Mouse (Mus musculus): ENCODE data around the gene Msi2. TPM values are rescaled to one million over a fixed set of nuclear protein-coding genes. Genes with fewer than 3 reads are reported as not detected.

Gene Msi2
- total RNA-seq, 2 experiments from 2014 or later, result 75.8 to 90.1 TPM

DNA sequence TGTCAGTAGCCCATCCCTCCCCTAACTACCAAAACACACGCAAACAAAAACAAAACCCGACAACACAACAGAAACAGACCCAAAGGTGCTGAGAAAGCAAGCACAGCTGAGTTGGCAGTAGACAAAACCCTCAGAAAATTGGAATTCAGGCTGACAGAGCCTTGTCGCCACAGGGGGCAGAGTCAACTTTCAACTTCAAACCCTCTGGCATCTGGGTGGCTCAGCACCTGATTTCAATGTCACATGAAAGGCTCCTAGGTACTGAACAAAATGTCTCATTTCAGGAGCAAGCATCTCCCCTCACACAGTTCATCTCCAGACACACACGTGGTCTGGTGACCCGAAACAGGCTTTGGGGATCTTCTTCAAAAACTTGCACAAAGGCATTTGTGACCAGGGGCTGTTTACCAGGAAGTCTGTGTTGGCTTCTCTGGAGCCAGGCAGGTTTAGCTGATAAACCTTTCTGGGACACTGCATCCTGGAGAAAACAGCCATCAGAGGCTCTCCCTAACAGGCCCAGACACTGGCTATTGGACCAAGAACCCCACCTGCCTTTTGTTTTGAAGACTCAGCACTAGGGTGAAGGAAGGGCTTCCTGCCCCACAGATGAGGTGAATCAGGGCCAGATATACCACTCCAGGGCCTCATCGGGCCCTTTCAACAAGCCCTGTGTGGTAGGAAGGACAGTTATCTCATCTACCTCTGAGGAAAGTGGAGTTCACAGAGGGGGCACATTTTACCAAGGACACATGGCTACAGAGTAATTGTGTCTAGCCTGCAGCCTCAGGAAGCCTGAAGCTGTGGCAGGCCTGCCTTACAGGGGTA lies 168.0 kb downstream of the Msi2 start:
- intact Hi-C loops (cut with DNase I), result loop anchor here (5.0 kb wide), 1 partner anchor 177 kb away; no protein-coding TSS in a partner anchor

DNA sequence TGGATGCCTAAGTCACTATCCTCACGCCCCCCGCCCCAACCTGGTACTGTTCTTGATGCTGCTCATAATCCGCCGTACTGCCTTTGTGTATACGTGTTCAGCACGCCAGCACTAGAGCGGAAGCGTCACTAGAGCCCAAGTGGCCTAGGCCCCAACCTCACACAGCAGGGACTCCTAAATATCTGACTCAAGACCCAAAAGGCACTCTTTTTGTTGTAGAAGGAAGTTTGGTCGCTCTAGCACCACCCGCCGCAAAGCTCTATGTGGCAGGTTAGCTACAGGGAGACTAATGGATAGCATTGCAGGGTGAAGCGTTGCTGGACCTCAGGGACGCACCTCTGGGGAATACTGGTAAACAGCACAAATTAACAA lies 168.8 kb downstream of the Msi2 start:
- no peak for DNase-seq
- intact Hi-C loops (cut with DNase I), result no loop called here

More for the DNA sequence above, 168.0 kb downstream of the Msi2 start:
- DNase-seq, result no peak

DNA sequence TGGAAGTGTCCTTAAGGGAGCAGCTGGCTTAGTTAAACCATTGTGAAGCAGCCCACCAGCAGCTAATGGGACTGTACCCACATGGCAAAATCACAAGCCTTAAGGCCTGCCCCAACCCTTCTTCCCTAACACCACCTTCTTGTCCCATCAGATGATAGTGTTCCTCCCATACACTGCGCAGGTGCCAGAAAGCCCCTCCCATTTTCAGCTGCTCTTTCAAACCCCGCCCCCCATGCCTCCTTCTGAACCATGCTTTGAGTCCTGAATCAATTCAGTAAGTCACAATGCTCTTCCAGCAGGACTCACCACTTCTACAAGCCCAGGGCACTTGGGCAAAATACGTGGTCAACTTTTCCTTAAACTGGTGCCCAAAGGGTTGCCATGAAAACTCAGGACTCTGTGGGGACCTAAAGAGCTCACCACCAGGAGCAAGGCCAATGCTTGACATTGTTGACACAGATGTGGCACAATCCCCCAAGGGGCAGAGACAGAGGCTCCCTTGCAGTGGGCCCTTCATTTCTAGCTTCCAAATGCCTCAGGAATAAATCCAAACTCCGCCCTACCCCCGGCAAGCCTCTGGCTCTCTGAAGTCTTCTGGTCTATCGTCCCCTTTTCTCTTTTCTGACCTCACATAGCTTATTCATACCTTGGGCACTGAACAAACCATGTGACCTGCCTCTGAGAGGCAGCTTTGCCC lies 169.3 kb downstream of the Msi2 start:
- intact Hi-C loops (cut with DNase I), result no loop called here

DNA sequence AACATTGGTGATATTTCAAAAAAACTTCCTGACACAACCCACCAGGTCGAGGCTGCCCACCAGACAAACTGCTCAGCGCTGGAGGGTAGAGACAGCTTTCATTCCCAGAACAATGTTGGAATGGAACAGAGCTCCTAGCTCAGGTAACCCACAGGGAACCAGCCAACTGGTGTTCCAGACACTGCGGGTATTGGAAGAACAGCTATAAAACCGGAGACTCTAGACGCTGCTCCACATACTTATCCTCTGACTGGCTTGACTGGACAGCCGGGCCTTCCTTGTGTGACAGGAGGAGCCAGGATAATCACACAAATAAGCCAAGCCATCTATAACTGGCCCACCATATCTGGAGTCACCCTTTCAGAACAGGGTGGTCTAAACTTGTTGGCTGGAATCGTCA lies 169.9 kb downstream of the Msi2 start:
- intact Hi-C loops (cut with DNase I), result no loop called here
- no peak for DNase-seq

More for the DNA sequence above, 169.3 kb downstream of the Msi2 start:
- DNase-seq, result no peak

DNA sequence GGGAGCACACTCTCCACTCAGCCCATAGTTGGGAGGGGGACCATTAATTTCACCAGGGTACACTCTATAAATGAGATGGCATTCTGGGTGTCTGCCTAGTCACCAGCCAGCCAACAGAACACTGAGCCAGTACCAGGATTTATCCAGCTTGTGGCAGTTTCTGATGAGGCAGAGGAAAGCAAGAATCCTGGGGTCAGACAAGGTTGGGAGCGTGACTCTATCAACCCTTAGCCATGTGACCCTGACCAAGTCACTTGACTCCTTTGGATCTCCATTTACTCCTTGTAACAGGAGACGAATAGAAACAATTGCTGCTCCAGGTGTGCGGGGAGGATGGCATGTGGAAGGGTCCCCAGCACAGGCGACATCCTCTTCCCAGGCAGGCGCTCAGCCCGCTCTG lies 174.5 kb downstream of the Msi2 start:
- intact Hi-C loops (cut with DNase I), result no loop called here
- DNase-seq, result no peak

DNA sequence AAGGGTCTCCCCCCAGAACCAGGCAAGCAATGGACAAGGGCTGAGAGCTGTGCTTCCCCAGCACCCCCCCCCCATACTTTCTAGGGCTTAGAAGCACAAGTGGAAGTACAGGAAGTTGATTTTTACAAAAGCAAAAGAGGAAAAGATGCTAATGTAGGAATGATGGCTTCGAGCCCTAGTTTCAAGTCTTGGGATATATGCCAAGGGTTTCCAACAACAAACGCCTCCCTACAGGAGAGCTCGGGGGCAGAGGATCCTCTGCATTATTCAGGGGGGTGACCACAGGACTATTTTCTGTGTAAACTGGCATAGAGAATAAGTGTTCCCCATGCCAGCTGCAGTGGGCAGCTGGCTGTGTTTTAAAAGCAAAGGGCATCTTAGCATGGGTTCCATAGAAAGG lies 175.5 kb downstream of the Msi2 start:
- intact Hi-C loops (cut with DNase I), result no loop called here
- DNase-seq, result no peak

DNA sequence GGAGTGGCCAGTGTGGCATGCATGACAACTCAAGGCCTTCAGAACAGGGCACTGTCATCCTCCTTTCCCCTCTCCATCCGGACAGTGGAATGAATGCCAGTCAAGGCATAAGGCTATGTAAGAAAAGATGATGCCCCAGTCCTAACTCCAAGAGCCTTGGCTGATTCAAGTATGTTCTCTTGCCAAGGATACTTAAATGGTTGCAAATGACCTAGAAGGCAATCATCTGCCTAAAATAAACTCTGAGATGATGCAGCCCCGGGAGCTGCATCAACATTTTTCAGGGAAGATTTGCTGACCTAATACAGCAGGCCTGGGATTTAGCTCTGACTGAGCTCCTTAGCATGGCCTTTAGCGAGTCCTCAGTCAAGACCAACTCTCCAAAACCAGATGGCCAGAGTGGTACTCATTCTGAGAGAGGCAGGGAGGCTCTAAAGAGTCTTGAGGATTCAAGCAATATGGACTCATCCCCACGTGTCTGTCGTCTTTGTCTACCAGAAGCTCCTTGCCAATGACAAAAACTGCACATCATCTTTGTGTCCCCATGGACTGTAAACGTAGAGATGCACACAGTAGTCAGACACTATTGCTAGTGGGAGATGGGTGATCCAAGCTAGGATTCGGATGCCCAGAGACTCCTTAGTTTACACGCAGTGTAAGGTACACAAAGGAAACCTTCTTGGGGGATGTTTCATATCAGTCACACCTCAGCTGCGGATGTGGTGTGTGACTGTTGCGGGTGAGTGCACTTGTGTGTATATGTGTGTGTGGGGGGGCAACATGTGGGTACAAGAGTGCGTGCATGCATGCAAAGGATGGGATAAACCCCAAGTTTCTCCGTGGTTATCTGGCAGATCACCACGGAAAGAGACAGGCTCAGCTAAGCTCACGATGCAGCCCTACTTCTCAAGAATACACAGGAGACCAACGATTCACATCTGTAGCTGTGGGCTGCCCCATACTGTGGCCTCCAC lies 176.4 kb downstream of the Msi2 start:
- intact Hi-C loops (cut with DNase I), result no loop called here
- no peak for DNase-seq

DNA sequence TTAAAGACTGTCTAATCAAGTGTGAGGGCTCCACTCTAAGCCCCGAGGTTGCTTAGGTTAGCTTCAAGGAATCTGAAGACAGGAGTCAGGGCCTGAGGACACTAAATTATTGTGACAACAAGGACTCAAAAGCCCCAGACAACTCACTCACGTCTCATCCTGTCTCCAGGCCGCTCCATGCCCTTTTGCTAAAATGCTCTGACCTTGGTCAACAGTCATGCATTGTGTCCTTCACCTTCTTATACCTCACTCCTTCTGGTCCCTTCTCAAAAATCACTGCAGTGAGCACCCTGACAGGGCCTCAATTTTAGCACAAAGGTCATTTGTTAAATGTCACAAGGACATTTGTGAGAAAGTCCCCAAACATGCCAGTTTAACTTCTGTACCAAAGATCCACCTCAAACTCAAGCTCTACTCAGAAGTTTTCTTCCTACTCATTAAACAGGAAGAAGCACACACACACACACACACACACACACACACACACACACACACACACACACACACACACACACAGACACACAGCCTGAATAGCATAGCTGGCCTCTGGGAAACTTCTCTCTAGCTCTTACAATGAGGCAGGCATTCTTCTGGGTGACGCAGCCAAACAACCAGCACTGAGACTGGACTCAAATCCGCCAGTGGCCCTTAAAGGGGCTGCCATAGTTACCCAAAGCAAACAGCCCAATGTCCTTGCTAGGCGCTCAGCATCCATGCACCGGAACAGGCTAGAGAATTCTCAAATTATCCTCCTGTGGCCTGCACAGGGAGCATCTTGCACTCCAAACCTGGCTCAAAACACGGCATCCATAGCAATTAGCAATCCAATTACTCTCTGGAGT lies 178.5 kb downstream of the Msi2 start:
- intact Hi-C loops (cut with DNase I), result no loop called here
- no peak for DNase-seq

DNA sequence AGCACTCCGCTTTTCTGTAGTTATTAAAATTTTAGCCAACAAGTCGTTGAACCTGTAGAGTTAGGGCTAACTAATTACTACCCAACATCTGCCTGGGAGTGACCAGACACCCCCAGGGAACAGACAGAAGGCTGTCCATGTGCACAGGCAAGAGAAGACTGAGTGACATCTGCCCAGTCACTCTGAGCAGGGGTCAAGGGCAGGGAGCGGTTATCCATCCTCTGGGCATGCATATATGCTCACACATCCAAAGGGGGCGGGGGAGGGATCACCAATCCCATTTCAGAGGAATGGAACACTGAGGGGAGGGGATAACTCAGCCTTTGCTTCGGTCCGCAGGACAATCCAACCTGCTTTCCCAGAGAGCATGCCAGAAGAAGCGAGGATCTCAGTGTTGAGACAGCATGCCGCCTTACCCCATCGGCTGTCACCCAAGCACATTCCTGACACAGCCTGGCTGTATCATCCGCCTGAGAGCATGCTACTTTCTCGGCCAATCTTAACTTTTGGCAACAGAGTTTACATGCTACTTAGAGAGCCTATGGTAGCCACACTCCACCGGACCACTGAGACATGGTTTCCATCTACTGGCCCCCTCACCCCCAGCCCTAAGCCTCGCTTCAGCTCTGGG lies 179.5 kb downstream of the Msi2 start:
- no peak for DNase-seq
- intact Hi-C loops (cut with DNase I), result no loop called here

DNA sequence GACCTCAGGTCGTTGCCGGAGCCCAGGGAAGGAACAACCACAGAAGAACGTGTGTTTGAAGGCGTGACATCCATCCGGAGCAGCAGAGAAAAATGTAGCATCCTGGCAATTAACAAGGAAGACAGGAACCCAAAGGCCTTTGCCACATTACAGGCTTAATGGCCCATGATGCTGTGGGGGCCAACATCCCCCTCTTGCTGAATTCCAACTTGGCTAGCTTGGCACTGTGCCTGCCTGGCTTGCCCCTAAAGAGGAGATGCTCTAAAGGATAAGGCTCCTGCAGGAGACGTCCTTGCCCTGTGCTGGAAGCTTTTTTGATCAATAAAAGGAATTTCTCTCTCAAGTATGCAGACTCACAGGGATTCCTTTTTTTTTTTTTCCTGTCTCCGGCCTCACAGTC lies 181.0 kb downstream of the Msi2 start:
- intact Hi-C loops (cut with DNase I), result no loop called here
- DNase-seq, result no peak

DNA sequence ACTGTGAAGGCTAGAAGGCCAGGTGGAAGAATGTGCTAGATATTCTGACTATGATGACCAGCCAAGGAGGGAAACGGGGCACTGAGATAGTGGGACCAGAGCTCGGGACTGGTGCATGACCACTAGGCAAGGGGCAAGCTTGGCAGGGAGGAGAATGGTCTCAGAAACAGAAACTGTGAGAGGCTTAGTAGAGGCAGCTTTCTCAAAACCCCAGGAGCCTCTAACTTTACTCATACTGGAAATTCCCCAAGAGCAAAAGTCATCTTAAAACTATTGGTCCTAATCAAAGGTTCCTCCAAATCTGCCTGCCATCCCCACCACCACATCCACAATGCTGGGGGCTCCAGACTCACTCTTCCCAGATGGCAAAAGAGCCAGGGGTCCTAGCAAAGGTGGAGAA lies 181.5 kb downstream of the Msi2 start:
- DNase-seq, result no peak
- intact Hi-C loops (cut with DNase I), result no loop called here

DNA sequence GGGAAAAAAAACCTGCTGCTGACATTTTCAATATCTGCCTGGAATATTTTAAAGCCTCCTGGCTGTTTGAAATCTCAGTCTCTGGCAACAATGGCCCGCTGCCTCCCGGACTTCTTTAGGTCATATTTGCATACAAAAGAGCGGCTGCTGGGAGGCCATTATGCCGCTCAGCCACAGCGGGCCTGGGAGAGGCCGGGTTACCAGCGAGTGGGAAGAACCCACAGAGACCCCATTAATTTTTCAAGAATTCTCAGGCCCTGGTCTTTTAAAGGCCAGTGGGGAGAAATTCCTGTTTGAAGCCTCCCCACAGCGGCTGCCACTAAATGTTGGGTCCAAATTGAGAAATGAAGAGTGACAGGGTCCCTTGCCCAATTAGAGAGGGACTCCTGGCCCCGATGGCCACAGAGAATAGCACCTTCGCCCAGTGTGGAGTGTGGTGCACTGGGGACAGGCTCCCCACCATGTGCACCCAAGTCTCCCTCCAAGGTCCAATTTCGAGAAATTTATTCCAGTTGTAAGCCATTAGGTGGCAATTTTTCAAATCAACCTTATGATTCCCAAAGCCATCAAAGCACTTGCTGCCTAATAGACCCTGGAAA lies 183.9 kb downstream of the Msi2 start:
- no peak for DNase-seq
- intact Hi-C loops (cut with DNase I), result no loop called here

DNA sequence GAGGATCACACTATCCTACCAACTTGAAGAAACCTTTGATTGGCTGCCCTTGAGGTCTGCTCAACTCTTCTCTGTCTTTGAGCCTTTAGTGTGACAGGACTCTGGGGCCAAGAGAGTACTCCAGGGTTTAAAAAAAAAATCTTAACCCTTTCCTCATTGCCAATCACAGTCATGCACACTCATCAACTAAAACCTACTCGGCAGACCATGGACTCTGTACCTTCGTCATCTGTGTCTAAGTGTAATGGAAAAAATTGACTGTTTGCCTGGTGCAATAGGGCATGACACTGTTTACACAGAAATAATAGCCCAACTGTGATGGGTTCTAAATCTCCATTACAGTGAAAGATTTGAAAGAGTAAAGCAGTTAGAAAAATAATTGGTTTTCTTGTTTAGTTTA lies 186.3 kb downstream of the Msi2 start:
- intact Hi-C loops (cut with DNase I), result no loop called here

DNA sequence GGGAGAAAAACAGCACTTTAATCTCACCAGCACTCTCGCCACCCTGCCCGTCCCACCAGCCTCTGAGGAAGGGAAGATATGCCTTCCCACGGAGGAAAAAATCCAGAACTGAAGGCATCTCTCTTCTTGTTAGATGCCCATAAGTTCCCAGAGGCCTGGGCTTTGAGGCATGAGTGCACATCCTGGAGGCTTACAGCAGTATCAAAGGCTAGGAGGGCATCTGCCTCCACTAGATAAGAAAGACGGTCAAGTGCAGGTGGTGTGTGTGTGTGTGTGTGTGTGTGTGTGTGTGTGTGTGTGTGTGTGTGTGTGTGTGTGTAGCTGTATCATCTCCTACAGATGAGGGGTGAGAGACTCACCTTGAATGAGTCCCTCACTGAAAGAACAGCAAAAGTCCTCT lies 188.3 kb downstream of the Msi2 start:
- no peak for DNase-seq
- intact Hi-C loops (cut with DNase I), result no loop called here

More for the DNA sequence above, 186.3 kb downstream of the Msi2 start:
- DNase-seq, result no peak

DNA sequence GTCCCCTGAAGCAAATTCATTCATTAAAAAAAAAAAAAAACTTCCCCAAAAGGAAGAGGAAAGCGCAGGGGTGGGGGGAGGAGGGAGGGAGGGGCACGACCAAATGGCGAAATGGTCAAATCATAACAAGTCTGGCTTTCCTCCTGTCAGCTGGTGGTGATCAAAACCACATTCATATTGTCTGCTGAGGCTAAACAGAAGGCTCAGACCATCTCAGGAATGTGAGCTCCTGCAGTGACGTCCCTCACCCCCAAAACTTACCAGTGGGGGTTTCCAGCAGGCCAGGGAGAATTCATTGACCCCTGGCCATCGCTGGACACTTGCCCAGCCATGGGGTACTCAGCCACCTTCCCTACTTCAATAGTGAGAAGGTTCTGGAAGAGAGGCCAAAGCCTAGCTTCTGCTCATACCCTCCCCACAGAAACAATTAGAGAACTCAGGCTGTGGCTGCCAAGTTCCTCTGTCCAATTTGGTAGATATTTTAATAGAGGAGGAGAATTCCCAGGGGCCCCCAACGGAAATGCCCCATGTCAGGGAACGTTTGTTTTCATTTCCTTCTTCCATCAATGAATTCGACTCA lies 189.7 kb downstream of the Msi2 start:
- peak; percentile 45 for DNase-seq
- intact Hi-C loops (cut with DNase I), result no loop called here

DNA sequence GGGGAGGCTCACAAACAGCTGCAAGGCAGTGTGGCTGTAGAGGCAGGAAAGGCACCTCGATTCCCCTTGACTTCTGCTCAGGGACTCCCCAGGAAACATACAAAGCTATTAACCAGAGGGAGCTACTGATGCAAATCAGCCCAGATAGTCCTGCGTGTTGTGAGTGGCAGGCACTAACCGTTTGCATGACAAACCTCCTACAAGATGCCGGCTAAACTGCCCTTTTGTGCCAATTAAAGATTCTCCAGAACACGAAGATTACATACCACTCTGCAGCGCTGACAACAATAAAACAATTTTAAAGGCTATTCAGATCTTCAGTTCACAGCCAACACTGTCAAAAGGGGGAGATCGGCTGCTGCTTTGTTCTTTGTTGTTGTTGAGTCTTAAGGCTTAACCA lies 191.6 kb downstream of the Msi2 start:
- intact Hi-C loops (cut with DNase I), result no loop called here
- no peak for DNase-seq

DNA sequence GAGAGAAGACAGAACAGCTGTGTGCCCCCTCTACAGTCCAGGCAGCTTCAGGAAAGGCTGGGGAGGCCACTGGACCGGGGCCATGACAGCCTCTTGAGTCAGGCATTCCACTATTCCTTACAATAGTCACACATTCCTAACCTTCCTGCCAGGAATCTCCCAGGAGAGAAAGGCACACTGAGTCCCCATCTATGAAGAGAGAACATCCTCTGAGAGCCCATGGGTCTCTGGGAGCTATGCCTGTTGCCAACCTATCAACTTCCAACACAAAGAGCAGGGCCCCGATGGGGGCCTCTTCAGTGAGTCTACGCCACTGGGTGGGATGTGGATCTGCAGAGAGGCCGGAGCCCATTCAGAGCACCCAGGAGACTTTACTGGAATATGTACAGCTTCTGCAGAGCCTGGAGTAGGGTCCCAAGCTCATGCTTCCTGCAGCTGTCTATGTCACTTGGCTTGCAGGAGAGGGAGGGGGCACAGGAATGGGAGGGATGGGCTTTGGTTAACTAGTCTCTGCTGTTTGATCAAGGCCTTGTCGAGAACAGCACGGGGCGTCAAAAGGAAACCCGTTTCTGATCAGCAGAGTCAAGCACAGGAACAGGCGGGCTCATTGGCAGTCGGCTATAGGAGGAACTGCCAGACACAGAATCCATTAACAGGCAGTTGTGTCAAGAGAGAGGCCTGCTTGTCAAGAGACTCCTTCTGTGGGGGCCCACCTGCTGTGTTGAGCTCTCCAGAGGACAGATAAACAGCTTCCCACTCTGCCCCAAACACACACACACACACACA lies 193.3 kb downstream of the Msi2 start:
- DNase-seq, result peak; percentile 57
- intact Hi-C loops (cut with DNase I), result no loop called here

DNA sequence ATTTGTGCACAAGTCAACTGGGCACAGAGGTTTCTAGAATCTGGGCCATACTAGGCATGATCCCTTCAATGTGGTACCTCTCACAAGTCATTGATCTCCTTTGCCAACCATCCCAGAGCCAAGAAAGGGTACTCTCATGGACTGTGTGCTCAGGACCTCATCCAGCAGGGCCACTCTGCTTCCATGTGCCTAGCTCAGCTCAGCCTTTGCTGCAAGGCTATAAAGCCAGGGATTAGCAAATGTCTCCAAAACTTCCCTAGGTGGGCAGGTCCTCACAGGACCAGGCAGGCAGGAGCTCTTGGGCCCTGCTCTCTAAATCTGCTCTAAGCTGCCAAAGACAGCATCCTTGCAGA lies 193.9 kb downstream of the Msi2 start:
- DNase-seq, result no peak
- intact Hi-C loops (cut with DNase I), result no loop called here

Measured in left cerebral cortex, postnatal 4 days (tissue).